Mouse (Mus musculus): Measurements from ENCODE around the gene Fbrs. TPM values are rescaled to one million over a fixed set of nuclear protein-coding genes. Genes with fewer than 3 reads are reported as not detected.
"Not testable (repeated sequence)": the region's sequence is repeated elsewhere in the genome, so short reads cannot be mapped to it uniquely, and the experiment has no call there.

Fbrs gene
- 11.4 and 12.5 TPM in 2 replicates for polyA plus RNA-seq (2016; fragmentation: Nextera tagmentation; extraction: Ambion mirVana)

- peak; percentile 91 for DNase-seq (ENCODE audit: low spot score)
- Histone ChIP-seq H3K9me3 (replicated peaks) (no peaks in the 10 kb centered on the region), H3K27me3 (ENCODE audit: low read depth, poor library complexity, severe bottlenecking) (no peaks in the 10 kb centered on the region), H3K36me3 (peaks cover 73% of the 10 kb centered on the region), H3K27ac (peak within 1 kb of the TSS; percentile 92), H3K4me1 (peaks cover 28% of the 10 kb centered on the region), H3K4me3 (peak within 1 kb of the TSS; percentile 95)
- under 1% methylated on average over 62 of the region's 62 CpGs for WGBS
These were observed at the start of gene Fbrs for GRCm38 (mm10) chr7:127478635-127479317. Gene Fbrs (plus strand): TSS chr7:127479199.

- Histone ChIP-seq H3K27ac (no peak overlapping the region), H3K36me3 (no peaks in the 10 kb centered on the region), H3K27me3 (ENCODE audit: low read depth, poor library complexity, severe bottlenecking) (no peaks in the 10 kb centered on the region), H3K4me3 (no peak overlapping the region), H3K4me1 (no peaks in the 10 kb centered on the region), H3K9me3 (replicated peaks) (no peaks in the 10 kb centered on the region; the same call in none of the 2 replicates)
- no peak for DNase-seq (ENCODE audit: low spot score)
- 97% methylated on average over 4 of the region's 4 CpGs for WGBS
These were observed 43.8 kb upstream of the Fbrs start for GRCm38 (mm10) chr7:127435206-127435605.

- H3K4me1 ChIP-seq: no peaks in the 10 kb centered on the region
- H3K36me3 ChIP-seq: peaks cover 15% of the 10 kb centered on the region
- H3K4me3 ChIP-seq: no peak overlapping the region
- no peaks in the 10 kb centered on the region; the same call in none of the 2 replicates for H3K9me3 ChIP-seq (replicated peaks)
- no peaks in the 10 kb centered on the region for H3K27me3 ChIP-seq (ENCODE audit: low read depth, poor library complexity, severe bottlenecking)
- DNase-seq (ENCODE audit: low spot score): peak; percentile 38
- 84% methylated on average over 3 of the region's 3 CpGs for WGBS
- H3K27ac ChIP-seq: no peak overlapping the region
These were observed 41.3 kb upstream of the Fbrs start for GRCm38 (mm10) chr7:127437724-127438123.

- peaks cover 8% of the 10 kb centered on the region for H3K4me1 ChIP-seq
- H3K27me3 ChIP-seq (ENCODE audit: low read depth, poor library complexity, severe bottlenecking): no peaks in the 10 kb centered on the region
- WGBS: 86% methylated on average over 20 of the region's 20 CpGs
- no peak overlapping the region; the same call in 1 of the 2 replicates for H3K27ac ChIP-seq
- no peaks in the 10 kb centered on the region for H3K9me3 ChIP-seq (replicated peaks)
- peaks cover 61% of the 10 kb centered on the region for H3K36me3 ChIP-seq
- 0 out of 2 replicates have a peak overlapping the region, but pooled peaks have one; percentile 12 for H3K4me3 ChIP-seq
- DNase-seq (ENCODE audit: low spot score): no peak
These were observed 35.0 kb upstream of the Fbrs start for GRCm38 (mm10) chr7:127443976-127444375.

- Histone ChIP-seq H3K9me3 (replicated peaks) (no peaks in the 10 kb centered on the region), H3K4me3 (peak within 1 kb of the TSS; percentile 96), H3K4me1 (peaks cover 41% of the 10 kb centered on the region), H3K27me3 (ENCODE audit: low read depth, poor library complexity, severe bottlenecking) (no peaks in the 10 kb centered on the region), H3K36me3 (peaks cover 72% of the 10 kb centered on the region), H3K27ac (peak within 1 kb of the TSS; percentile 99)
- DNase-seq (ENCODE audit: low spot score): peak; percentile 88
- WGBS: under 1% methylated on average over 54 of the region's 54 CpGs
These were observed 30.3 kb upstream of the Fbrs start, which contains the start of gene Zfp689 for GRCm38 (mm10) chr7:127448521-127449300. Gene Zfp689 (minus strand): TSS chr7:127449158.

- Histone ChIP-seq H3K4me3 (peak overlapping the region; percentile 96), H3K4me1 (peaks cover 41% of the 10 kb centered on the region), H3K9me3 (replicated peaks) (no peaks in the 10 kb centered on the region), H3K36me3 (peaks cover 70% of the 10 kb centered on the region), H3K27me3 (ENCODE audit: low read depth, poor library complexity, severe bottlenecking) (no peaks in the 10 kb centered on the region), H3K27ac (peak overlapping the region; percentile 99; the same call in 1 of the 2 replicates)
- WGBS: 87% methylated on average over 7 of the region's 7 CpGs
- no peak for DNase-seq (ENCODE audit: low spot score)
These were observed 29.0 kb upstream of the Fbrs start for GRCm38 (mm10) chr7:127449966-127450365.

- no peaks in the 10 kb centered on the region for H3K9me3 ChIP-seq (replicated peaks)
- no peaks in the 10 kb centered on the region for H3K27me3 ChIP-seq (ENCODE audit: low read depth, poor library complexity, severe bottlenecking)
- no peak overlapping the region for H3K27ac ChIP-seq
- peaks cover 35% of the 10 kb centered on the region for H3K4me1 ChIP-seq
- WGBS: 93% methylated on average over 2 of the region's 2 CpGs
- DNase-seq (ENCODE audit: low spot score): no peak
- peaks cover 75% of the 10 kb centered on the region for H3K36me3 ChIP-seq
- H3K4me3 ChIP-seq: no peak overlapping the region
These were observed 25.9 kb upstream of the Fbrs start for GRCm38 (mm10) chr7:127453056-127453455.

GRCm38 (mm10) chr7:127454905-127455304 lies 24.1 kb upstream of the Fbrs start:
- Histone ChIP-seq H3K27me3 (ENCODE audit: low read depth, poor library complexity, severe bottlenecking) (no peaks in the 10 kb centered on the region), H3K4me1 (peaks cover 27% of the 10 kb centered on the region), H3K9me3 (replicated peaks) (no peaks in the 10 kb centered on the region), H3K27ac (no peak overlapping the region), H3K4me3 (no peak overlapping the region), H3K36me3 (peaks cover 90% of the 10 kb centered on the region)
- DNase-seq (ENCODE audit: low spot score): no peak
- WGBS: 91% methylated on average over 7 of the region's 7 CpGs

- not testable (repeated sequence) for H3K4me1 ChIP-seq; H3K27ac ChIP-seq; DNase-seq (ENCODE audit: low spot score); H3K4me3 ChIP-seq; H3K9me3 ChIP-seq (replicated peaks); H3K27me3 ChIP-seq (ENCODE audit: low read depth, poor library complexity, severe bottlenecking)
- 90% methylated on average over 3 of the region's 3 CpGs for WGBS
- peaks cover 90% of the 10 kb centered on the region for H3K36me3 ChIP-seq
These were observed 20.5 kb upstream of the Fbrs start for GRCm38 (mm10) chr7:127458371-127459122.

GRCm38 (mm10) chr7:127459311-127459710 lies 19.7 kb upstream of the Fbrs start, which contains the start of gene Prr14:
Gene Prr14 (plus strand): TSS chr7:127459611.
- H3K9me3 ChIP-seq (replicated peaks); H3K27ac ChIP-seq; H3K27me3 ChIP-seq (ENCODE audit: low read depth, poor library complexity, severe bottlenecking); H3K4me1 ChIP-seq; H3K4me3 ChIP-seq; DNase-seq (ENCODE audit: low spot score): not testable (repeated sequence)
- WGBS: 94% methylated on average over 8 of the region's 8 CpGs
- peaks cover 93% of the 10 kb centered on the region for H3K36me3 ChIP-seq

- Histone ChIP-seq H3K4me3 (no peak overlapping the region), H3K9me3 (replicated peaks) (no peaks in the 10 kb centered on the region; the same call in 1 of the 2 replicates), H3K4me1 (peaks cover 3% of the 10 kb centered on the region; the same call in 1 of the 2 replicates), H3K27me3 (ENCODE audit: low read depth, poor library complexity, severe bottlenecking) (no peaks in the 10 kb centered on the region), H3K27ac (no peak overlapping the region), H3K36me3 (peaks cover 91% of the 10 kb centered on the region)
- no peak for DNase-seq (ENCODE audit: low spot score)
- 89% methylated on average over 3 of the region's 3 CpGs for WGBS
These were observed 13.8 kb upstream of the Fbrs start for GRCm38 (mm10) chr7:127465191-127465590.

GRCm38 (mm10) chr7:127465670-127466069 lies 13.3 kb upstream of the Fbrs start:
- H3K27ac ChIP-seq; H3K27me3 ChIP-seq (ENCODE audit: low read depth, poor library complexity, severe bottlenecking); H3K4me1 ChIP-seq; DNase-seq (ENCODE audit: low spot score); H3K4me3 ChIP-seq; H3K9me3 ChIP-seq (replicated peaks): not testable (repeated sequence)
- peaks cover 86% of the 10 kb centered on the region for H3K36me3 ChIP-seq
- 93% methylated on average over 2 of the region's 2 CpGs for WGBS

Data from limb, embryonic 10.5 days (tissue).